Mouse (Mus musculus) adrenal gland, adult 18-20 months (tissue): Measurements from ENCODE around the gene Smad3. TPM values are rescaled to one million over a fixed set of nuclear protein-coding genes. Genes with fewer than 3 reads are reported as not detected.

Experiments used
- DNase-seq, 2 experiments: peaks; one replicate each; pipeline ENCODE4 v3.0.0; 2021 to 2022; ENCODE audit warnings: low spot score in 2 of 2
- total RNA-seq, 2 experiments: library from RNA; stranded (reverse); gene quantifications; 1 replicate in 1 of 2; 2 replicates in 1 of 2; pipeline ENCODE4 v1.2.3; 2021

The Smad3 gene
- total RNA-seq, 2 experiments from 2014 or later: 24.6 to 25.2 TPM

GRCm38 (mm10) chr9:63667373-63667724, 90.4 kb downstream of the Smad3 start:
- DNase-seq: no peak

DNA sequence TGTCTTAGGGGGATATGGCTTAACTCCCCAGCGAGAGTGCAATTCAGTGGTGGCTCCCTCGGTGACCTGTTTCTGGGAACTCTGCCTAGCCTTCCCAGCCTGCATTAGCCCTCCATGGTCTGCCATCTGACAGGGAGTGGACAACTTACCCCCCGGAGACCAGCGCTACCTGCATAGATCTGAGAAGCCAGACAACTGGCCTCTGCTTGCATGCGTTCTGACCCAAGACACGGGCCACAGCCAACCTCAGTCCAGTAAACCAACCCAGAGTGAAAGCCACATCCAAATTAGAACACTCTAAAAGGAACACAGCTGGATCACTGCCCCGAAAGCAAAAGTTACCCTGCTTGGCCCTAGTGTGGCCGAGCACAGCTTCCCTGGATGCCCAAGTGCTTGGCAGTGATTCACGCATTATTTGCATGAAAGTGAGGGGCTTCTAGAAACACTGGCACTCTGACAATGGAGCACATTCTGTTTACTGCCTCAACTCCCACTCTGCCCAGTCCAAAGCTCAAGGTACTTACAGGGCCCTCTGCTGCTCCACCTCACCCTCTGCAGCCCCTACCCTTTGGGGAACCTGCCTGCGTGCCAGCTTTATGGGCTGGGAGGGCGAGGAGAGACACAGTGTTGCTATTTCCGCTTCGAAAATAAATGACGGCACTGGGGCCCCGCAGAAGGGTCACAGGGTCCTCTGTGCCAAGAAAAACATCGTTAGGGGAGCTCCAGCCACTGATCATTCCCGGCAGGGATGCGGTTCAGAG, 91.0 kb downstream of the Smad3 start:
- no peak for DNase-seq

- DNase-seq: no peak
Measured at GRCm38 (mm10) chr9:63664792-63665646, 92.8 kb downstream of the Smad3 start.

DNA sequence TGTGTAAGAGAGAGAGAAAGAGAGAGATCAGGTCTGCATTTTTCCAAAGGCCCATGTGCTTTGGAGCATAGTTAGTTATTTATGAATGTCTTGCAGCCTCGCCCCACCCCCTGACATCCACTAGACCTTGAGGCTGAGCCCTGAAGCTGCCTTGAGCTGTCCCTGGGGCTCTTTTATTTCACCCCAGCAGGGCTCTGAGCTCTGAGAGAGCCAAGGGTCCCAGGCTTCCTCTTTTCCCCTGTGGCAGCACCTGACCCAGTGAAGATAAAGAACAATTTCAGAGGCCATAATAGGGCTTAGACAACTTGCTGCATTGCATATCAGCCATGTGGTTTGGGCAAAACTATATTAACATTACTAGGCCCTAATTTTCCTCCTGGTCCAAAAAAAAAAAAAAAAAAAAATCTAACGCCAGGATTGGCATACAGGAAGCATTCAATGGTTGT, 93.5 kb downstream of the Smad3 start:
- DNase-seq: no peak

DNA sequence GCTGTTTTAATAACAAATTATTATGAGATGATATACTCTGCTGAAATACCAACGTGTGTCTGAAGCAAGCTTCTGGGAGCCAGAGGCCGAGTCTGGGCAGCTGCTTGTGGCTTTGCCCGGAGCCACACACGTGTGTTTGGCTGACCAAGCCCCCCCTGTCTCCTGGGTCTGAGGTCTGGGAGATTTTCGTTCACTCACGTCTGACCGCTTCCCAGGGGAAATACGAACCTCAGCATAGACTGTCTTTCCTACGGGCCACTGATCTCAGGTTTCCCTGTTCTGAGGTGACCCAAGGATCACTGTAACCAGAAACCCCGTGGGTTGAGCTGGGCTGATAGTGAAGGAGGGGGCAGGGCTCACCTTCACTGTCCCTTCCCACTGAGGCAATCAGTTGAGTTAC, 94.6 kb downstream of the Smad3 start:
- no peak for DNase-seq

- no peak for DNase-seq
Measured at GRCm38 (mm10) chr9:63662759-63663158, 95.0 kb downstream of the Smad3 start.

GRCm38 (mm10) chr9:63660691-63661090, 97.1 kb downstream of the Smad3 start:
- DNase-seq: no peak

GRCm38 (mm10) chr9:63660061-63660460, 97.7 kb downstream of the Smad3 start:
- no peak for DNase-seq

GRCm38 (mm10) chr9:63658970-63659371, 98.8 kb downstream of the Smad3 start:
- no peak for DNase-seq

GRCm38 (mm10) chr9:63658436-63658835, 99.4 kb downstream of the Smad3 start:
- no peak for DNase-seq

- DNase-seq: no peak
Measured at GRCm38 (mm10) chr9:63657167-63657566, 100.6 kb downstream of the Smad3 start.

DNA sequence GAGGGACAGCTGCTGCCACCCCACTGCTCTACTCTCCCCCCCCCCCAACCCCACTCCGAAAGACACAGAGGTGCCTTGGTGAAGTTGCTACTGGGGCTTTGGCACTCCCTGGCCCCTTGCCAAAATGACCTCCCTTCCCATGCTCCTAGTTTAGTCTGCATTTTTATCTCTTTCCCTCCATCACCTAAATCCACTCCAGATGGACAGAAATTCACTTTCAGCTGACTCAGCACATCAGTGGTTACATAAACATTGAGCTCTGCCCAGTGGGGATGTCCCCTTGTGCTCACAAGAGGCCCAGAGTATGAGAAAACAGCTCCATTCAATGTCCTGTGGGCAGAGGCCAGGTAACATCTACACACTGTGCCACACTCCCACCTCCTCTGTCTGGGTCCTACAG, 102.7 kb downstream of the Smad3 start:
- DNase-seq: no peak

- DNase-seq: no peak
Measured at GRCm38 (mm10) chr9:63654575-63654974, 103.2 kb downstream of the Smad3 start.

DNA sequence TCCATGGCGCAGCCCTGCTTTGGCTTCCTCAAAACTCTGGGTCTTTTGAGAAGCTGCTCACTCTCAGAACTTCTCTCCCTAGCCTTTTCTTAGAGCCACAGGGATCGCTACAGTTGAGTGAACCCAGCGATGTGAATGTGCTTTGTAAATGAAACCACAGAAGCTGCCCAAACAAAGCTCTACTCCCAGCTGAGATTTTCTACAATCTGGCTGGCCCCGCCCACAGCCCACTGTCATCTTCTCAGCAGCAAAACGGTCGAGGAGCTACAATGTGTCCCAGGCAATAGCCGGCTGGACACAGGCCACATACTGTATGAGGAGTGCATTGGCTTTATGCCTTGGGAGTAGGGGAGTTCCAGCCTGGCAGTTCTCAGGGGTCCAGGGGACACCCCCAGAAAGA, 104.1 kb downstream of the Smad3 start:
- no peak for DNase-seq

DNA sequence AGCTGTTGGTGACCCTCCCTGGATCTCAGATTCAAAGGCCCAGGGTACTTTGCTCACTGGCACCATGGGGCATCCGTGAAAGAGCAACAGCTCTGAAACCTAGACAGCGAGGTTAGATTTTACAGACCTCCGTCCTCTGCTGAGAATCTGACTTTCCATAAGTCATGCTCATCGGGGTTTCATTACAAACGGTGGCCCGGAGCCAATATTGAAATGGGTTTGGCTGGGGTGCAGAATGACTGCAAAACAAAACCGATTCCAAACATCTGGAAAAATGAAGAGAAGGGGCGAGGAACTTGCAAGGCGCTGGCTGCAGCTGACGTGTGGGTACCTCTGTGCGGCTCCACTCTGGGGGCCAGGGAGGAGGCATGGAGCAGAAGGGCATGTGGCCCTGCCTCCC, 106.2 kb downstream of the Smad3 start:
- DNase-seq: peak in 1 of 2 experiments; percentile 28

DNA sequence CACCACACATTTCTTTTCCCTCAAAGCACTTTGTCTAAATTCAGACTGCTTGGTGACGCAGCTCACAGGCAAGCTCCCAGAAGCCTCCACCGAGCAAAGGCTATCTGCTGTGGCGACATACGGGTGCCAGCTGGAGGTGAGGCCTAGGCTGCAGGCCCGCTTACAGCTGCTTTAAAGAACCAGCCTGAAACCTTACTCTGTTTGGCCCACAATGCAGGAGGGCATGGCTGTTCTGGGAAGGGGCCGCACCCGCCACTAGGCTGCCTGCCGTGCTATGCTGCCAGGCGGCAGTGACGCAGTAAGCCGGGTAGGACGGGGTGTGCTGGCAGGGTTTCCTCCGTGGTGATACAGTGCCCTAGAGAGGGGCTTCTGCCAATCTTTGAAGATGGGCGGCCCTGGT, 106.9 kb downstream of the Smad3 start:
- peak in 1 of 2 experiments; percentile 25 for DNase-seq

GRCm38 (mm10) chr9:63649841-63650545, 107.8 kb downstream of the Smad3 start:
- peak in 1 of 2 experiments; percentile 43 for DNase-seq

DNA sequence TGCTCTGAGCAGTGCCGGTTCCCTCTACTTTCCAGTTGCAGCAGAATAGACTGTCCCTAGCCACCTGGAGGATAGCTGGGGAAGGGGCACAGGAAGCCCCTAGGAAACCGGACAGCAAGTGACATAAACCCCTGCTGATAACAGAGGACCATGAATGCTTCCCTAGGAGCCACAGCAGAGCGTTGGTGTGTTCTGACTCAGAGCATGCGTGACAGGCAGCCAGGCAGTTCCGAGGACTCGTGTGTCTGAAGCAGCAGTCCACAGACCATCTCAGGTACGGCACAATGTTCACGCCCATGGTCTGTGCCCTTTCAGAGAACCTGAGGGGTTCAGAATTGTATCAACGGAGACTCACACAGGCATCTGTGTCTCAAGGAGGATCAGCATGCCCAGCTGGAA, 109.3 kb downstream of the Smad3 start:
- no peak for DNase-seq

DNA sequence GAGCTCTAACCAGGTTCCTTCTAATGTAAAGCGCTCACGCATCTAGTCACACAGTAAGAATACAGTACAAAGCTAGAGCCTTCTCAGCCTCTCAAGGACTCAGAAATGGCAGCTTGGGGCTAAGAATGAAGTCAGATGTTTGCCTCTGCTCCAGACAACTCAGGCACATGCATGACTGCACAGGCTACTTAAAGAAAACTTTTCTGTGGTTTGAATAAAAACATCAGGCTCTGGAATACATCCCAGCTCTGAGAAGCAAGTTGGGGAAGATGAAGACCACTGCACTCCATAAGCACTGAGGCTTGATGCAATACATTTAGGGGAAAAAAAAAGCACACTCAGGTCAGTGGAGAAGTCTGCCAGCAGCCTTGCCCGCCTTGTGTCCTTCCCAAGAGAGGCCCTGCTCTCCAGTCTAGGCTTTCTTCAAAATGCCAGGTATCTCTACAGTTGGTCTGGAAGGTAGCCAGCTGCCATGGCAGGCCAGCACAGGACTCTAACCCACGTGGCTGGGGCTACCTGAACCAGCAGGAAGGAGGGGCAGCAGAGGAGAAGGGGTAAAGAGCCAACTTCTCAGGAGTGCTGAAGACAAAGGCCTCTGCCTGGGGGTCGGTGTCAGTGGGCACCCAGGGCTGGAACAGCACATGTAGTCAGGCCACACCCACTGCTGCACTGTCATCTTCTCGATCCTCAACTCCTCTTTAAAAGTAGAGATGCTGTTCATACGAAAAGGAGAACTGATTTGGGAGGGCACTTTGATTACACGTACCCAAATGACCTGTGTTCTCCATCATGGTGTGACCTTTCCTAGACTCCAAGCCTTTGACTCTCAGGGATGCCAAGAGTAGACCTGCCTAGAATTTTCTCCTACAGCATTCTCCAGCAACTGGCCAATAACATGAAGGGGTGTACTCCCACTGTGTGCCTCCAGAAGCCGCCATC, 109.9 kb downstream of the Smad3 start:
- no peak for DNase-seq

GRCm38 (mm10) chr9:63645084-63645483, 112.7 kb downstream of the Smad3 start:
- DNase-seq: no peak

DNA sequence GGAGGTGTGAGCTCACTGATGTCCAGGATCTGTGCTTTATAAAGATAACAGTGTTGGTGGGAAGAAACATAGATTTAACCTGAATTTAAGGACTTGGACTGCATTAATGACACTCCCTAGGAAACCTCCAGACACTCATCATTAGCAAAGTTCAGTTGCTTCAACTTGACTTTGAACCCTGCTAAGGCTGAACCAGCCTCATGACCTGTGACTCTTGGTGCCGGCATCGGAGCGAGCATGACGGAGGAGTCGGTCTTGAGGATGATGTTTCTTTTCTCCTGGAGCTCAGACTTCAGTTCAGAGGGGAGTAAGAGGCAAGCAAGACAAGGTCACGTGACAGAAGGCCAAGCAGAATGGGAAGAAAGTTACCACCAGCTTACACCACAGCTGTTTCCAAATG, 113.8 kb downstream of the Smad3 start:
- no peak for DNase-seq
